Mouse (Mus musculus): ENCODE measurements around the gene Gm49384.

Gene Gm49384

GRCm38 (mm10) chr12:69210056-69210979 lies 6.3 kb upstream of the Gm49384 start:
- in situ Hi-C loops (cut with MboI; ENCODE audit: unreplicated experiment in 2 of 2): loop anchor here (5.0 to 10.0 kb wide), 5 partner anchors 87 to 484 kb away; partner anchors contain the start of genes Klhdc2 (in 1 of the 2) and Vcpkmt (in 1 of the 2)

GRCm38 (mm10) chr12:69208520-69208919 lies 4.5 kb upstream of the Gm49384 start:
- in situ Hi-C loops (cut with MboI; ENCODE audit: unreplicated experiment in 2 of 2): loop anchor here in 1 of 2 experiments (5.0 kb wide), 1 partner anchor 81 kb away; no protein-coding TSS in a partner anchor

GRCm38 (mm10) chr12:69207926-69208325 lies 3.9 kb upstream of the Gm49384 start:
- in situ Hi-C loops (cut with MboI; ENCODE audit: unreplicated experiment in 2 of 2): loop anchor here in 1 of 2 experiments (5.0 kb wide), 1 partner anchor 81 kb away; no protein-coding TSS in a partner anchor

DNA sequence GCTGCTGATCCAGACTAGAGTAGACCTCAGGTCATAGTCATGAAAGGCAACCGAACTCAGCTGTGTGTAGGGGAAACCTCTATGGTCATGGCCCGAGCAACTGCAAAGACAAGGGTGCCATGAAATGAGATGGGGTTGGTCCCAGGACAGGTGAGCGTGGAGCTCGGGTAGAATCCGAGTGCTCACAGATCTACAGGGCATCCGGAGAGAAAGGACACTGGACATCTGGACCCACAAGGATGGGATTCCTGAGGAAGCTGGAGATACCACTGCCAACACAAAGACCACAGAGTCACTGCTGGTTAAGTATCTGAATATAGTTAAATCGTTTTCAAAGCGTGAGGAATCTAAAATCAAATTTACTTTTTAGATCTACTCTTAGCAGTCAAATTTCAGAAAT lies 3.3 kb upstream of the Gm49384 start:
- in situ Hi-C loops (cut with MboI; ENCODE audit: unreplicated experiment in 2 of 2): loop anchor here in 1 of 2 experiments (5.0 kb wide), 1 partner anchor 80 kb away; no protein-coding TSS in a partner anchor

DNA sequence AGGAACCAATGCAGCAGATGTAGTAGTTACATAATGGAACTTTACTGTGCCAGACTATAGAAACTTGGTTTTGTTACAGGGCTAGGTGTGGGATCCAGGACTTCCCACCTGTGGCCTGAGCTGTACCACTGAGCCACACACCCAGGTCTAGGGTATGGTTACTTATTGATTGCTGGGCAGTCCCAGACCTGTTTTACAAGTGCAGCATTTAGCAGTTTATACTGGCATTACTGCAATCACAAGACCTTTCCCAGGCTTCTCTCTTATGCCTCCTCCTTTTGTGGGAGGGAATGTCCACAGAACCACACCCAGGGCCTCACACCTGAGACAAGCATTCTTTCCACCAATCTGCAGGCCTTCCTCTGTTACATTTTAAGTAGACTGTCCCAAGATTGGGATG lies 5.1 kb downstream of the Gm49384 start:
- in situ Hi-C loops (cut with MboI; ENCODE audit: unreplicated experiment in 2 of 2): loop anchor here (25.0 kb wide), 3 partner anchors 788 to 1763 kb away; partner anchors contain the start of genes Frmd6 (in 1 of the 2), Psma3 (in 1 of the 2) and Sav1 (in 1 of the 2)

DNA sequence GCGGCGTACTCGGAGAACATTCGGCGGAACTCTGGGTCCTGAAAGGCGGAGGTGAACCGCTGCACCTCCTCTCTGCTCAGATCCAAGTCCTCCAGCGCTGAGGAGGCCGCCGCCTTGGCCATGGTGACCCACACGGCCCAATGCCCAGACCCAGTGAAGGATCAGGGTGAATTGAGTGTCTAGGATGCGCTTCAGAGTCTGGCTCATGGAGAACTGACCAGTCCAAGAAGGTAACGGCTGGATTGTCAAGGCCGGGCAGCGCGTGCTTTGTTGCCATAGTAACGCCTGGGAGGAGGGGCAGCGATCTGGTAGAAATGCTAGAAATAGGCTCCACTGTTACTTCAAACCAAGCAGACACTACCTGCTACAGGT lies 5.9 kb downstream of the Gm49384 start, which contains the start of gene Dnaaf2:
Gene Dnaaf2, minus strand, starts transcription at position 266 of the 372 bp plus-strand sequence.
- in situ Hi-C loops (cut with MboI; ENCODE audit: unreplicated experiment in 2 of 2): loop anchor here (25.0 kb wide), 3 partner anchors 789 to 1764 kb away; partner anchors contain the start of genes Frmd6 (in 1 of the 2), Psma3 (in 1 of the 2) and Sav1 (in 1 of the 2)

DNA sequence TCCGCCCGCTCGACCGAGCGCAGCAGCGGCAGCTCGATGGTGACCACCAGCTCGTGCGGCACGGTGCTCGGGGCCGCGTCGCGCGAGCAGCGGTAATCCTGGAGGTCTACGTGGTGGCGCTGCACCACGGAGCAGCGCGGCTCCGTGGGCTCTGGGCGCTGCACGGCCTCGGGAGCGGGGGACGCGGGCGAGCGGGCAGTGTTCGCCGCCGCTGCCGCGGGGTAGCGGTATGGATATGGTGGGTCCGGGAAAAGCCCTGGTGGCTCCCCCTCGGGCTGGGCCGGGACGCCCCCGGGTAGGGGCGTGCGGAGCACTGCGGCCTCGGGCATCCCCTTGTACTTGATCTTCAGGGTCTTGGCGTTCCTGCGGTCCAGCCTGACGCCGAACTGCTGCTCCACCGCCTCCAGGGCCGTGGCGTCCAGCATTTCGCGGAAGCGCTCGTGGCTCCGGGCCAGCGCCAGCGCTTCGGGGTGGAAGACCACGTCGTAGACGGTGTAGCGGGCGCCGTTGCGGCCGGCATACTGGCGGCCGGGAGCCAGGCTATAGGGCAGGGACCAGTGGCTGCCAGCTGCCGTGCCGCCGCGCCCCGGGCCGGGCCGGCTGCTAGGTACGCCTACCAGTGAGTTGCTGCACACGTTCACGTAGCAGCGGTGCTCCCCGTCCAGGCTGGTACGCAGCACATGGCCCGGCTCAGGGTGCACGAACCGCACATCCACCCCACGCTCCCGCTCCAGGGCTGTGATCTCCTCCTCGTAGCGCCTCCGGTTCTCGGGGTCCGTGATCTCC lies 6.5 kb downstream of the Gm49384 start:
- in situ Hi-C loops (cut with MboI; ENCODE audit: unreplicated experiment in 2 of 2): loop anchor here (25.0 kb wide), 3 partner anchors 790 to 1765 kb away; partner anchors contain the start of genes Frmd6 (in 1 of the 2), Psma3 (in 1 of the 2) and Sav1 (in 1 of the 2)

- in situ Hi-C loops (cut with MboI; ENCODE audit: unreplicated experiment in 2 of 2): loop anchor here (25.0 kb wide), 3 partner anchors 791 to 1766 kb away; partner anchors contain the start of genes Frmd6 (in 1 of the 2), Psma3 (in 1 of the 2) and Sav1 (in 1 of the 2)
Observed at GRCm38 (mm10) chr12:69196444-69197377, 7.4 kb downstream of the Gm49384 start, which contains the start of gene Gm49383. Gene Gm49383 (minus strand): TSS chr12:69197104.

DNA sequence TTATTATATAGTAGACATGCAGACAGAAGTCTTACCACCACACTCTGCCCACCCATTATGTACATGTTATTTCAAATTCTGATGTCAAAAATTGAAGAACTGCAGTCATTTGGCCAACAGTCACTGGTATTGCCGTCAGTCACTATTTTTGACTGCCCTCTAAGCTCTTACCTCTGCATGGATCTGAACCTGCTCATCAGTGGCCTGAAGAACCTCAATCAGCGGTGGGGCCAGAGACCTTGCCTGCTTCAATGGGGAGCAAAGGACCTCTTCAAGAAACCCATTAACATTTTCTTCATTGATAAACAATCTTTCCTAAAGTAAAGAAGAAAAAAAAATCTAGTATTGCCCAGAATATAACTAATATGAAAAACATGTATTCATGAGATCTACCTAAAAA lies 11.4 kb downstream of the Gm49384 start:
- in situ Hi-C loops (cut with MboI; ENCODE audit: unreplicated experiment in 2 of 2): loop anchor here (25.0 kb wide), 3 partner anchors 795 to 1770 kb away; partner anchors contain the start of genes Frmd6 (in 1 of the 2), Psma3 (in 1 of the 2) and Sav1 (in 1 of the 2)

DNA sequence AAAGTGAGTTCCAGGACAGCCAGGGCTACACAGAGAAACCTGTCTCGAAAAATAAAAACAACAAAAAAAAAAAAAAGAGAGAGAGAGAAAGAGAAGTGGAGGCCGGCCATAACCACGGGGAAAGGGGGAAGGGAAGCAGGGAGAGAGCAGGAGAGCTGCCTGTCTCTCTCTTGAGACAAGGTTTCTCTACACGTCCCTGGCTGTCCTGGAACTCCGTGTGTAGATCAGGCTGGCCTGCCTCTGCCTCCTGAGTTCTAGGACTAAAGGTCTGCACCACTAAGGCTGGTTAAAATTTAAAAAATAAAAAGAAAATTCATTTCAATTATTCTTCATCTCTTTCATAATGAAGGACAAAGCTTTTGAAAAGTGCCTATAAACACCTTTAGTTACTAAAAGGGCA lies 12.7 kb downstream of the Gm49384 start:
- in situ Hi-C loops (cut with MboI; ENCODE audit: unreplicated experiment in 2 of 2): loop anchor here (25.0 kb wide), 3 partner anchors 796 to 1771 kb away; partner anchors contain the start of genes Frmd6 (in 1 of the 2), Psma3 (in 1 of the 2) and Sav1 (in 1 of the 2)

DNA sequence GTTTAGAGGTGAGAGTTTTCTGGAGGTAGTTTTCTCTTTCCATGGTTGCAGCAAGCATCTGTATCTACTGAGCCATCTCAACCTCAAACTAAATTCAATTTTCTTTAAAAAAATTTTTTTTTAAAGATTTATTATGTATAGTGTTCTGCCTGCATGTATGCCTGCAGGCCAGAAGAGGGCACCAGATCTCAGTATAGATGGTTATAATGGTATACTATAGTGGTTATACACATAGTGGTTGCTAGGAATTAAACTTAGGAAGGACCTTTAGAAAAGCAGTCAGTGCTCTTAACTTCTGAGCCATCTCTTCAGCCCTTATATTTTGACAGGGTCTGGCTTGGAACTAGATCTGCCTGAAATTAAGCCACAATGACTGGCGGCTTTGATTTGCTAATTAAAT lies 13.5 kb downstream of the Gm49384 start:
- in situ Hi-C loops (cut with MboI; ENCODE audit: unreplicated experiment in 2 of 2): loop anchor here (25.0 kb wide), 3 partner anchors 797 to 1772 kb away; partner anchors contain the start of genes Frmd6 (in 1 of the 2), Psma3 (in 1 of the 2) and Sav1 (in 1 of the 2)

DNA sequence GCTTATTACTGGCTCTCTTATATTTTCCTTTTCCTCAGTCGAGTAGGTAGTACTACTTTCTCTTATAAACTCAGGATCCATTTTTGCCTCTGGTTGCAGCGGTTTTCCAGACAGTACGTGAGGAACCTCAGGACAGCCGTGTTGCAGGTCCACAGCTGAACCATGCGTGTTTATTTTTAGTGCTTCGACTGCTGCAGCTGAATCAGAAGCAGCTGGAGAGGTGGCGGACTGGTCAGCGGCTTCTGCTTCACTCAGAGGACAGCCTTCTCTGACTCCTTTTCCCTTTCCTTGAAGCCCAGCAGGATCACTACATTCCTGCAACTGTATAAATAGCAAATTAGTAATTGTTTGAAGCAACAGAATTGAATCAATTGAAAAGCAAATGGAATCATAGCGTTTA lies 14.0 kb downstream of the Gm49384 start:
- in situ Hi-C loops (cut with MboI; ENCODE audit: unreplicated experiment in 2 of 2): loop anchor here (25.0 kb wide), 3 partner anchors 797 to 1772 kb away; partner anchors contain the start of genes Frmd6 (in 1 of the 2), Psma3 (in 1 of the 2) and Sav1 (in 1 of the 2)

GRCm38 (mm10) chr12:69186811-69187471 lies 17.1 kb downstream of the Gm49384 start:
- in situ Hi-C loops (cut with MboI; ENCODE audit: unreplicated experiment in 2 of 2): loop anchor here (25.0 kb wide), 3 partner anchors 800 to 1775 kb away; partner anchors contain the start of genes Frmd6 (in 1 of the 2), Psma3 (in 1 of the 2) and Sav1 (in 1 of the 2)

DNA sequence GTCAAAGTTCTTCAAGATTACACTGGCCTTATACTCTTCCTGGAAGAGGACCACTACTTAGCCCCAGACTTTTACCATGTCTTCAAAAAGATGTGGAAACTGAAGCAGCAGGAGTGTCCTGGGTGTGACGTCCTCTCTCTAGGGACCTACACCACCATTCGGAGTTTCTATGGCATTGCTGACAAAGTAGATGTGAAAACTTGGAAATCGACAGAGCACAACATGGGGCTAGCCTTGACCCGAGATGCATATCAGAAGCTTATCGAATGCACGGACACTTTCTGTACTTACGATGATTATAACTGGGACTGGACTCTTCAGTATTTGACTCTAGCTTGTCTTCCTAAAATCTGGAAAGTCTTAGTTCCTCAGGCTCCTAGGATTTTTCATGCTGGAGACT lies 18.7 kb downstream of the Gm49384 start:
- in situ Hi-C loops (cut with MboI; ENCODE audit: unreplicated experiment in 2 of 2): loop anchor here (25.0 kb wide), 3 partner anchors 802 to 1777 kb away; partner anchors contain the start of genes Frmd6 (in 1 of the 2), Psma3 (in 1 of the 2) and Sav1 (in 1 of the 2)

DNA sequence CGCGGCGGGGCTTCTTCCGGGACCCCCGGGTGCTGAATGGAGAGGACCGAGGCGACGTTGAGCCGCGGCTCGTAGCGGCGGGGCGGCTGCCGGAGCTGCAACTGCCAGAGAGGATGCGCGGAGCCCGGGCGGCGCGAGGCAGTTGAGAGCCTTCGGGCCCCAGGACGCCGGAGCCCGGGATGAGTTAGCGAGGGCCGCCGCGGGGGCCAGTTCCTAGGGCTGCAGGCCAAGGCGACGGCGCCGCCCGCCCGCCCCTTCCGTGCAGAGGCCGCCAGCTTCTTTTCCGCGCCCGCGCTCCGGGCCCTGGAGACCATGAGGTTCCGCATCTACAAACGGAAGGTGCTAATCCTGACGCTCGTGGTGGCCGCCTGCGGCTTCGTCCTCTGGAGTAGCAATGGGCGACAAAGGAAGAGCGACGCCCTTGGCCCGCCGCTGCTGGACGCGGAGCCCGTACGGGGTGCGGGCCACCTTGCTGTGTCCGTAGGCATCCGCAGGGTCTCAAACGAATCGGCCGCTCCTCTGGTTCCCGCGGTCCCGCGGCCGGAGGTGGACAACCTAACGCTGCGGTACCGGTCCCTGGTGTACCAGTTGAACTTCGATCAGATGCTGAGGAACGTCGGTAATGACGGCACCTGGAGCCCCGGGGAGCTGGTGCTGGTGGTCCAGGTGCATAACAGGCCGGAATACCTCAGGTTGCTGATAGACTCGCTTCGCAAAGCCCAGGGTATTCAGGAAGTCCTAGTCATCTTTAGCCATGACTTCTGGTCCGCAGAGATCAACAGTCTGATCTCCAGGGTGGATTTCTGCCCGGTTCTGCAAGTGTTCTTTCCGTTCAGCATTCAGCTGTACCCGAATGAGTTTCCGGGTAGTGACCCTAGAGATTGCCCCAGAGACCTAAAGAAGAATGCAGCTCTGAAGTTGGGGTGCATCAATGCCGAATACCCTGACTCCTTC lies 19.4 kb downstream of the Gm49384 start:
- in situ Hi-C loops (cut with MboI; ENCODE audit: unreplicated experiment in 2 of 2): loop anchor here (25.0 kb wide), 3 partner anchors 803 to 1778 kb away; partner anchors contain the start of genes Frmd6 (in 1 of the 2), Psma3 (in 1 of the 2) and Sav1 (in 1 of the 2)

- in situ Hi-C loops (cut with MboI; ENCODE audit: unreplicated experiment in 2 of 2): loop anchor here (25.0 kb wide), 3 partner anchors 804 to 1779 kb away; partner anchors contain the start of genes Frmd6 (in 1 of the 2), Psma3 (in 1 of the 2) and Sav1 (in 1 of the 2)
Observed at GRCm38 (mm10) chr12:69183583-69184308, 20.3 kb downstream of the Gm49384 start, which contains the start of the genes Rpl36al and Mgat2. Gene Rpl36al (minus strand): TSS chr12:69184083. Gene Mgat2 (plus strand): TSS chr12:69184157.
